Mouse (Mus musculus) left cerebral cortex, adult 9 months (tissue): ENCODE results near the gene Cntnap5c.
A peak's percentile ranks its signal among the peaks of the same experiment; 100 is the strongest.

Source experiments
- DNase-seq, 2 experiments: peaks; one replicate each; pipeline ENCODE4 v3.0.0; 2022; ENCODE audit warnings: low spot score in 2 of 2

The Cntnap5c gene

DNA sequence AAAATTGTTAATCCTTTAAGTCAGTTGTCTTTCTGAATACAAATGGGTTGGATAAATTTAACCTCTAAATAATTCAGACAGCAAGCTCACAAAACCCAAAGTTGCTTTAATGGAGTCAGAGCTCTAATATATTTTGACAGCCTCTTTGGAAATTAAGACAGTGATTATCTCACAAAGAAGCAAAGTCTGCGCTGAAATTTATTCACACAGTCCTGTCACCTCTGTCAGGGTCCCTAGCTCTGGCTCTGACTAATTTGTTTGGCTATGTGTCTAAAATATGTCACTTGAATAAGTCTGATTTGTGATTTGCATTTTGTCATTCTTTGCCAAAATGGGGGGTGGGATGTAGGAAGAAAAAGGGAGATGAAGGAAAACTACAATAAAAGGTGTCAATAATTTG lies 234.0 kb downstream of the Cntnap5c start:
- DNase-seq: no peak

DNA sequence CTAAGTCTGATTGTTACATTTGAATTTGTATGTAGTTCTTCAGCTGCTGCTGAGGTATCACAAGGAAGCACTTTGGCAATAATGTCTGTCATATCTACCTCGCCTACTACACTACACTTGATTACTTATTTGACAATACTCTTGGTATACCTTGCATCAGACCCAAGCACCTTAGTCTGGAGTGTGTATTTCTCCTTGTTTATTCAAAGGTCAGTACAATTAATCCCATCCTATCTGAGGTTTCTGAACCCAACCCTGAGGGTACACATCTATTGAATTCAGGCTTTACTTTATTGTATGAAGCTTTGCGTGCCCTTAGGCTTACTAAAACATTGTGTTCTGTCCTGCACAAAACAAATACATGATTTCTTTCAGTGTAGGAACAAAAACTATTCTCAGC lies 235.1 kb downstream of the Cntnap5c start:
- DNase-seq: no peak

DNA sequence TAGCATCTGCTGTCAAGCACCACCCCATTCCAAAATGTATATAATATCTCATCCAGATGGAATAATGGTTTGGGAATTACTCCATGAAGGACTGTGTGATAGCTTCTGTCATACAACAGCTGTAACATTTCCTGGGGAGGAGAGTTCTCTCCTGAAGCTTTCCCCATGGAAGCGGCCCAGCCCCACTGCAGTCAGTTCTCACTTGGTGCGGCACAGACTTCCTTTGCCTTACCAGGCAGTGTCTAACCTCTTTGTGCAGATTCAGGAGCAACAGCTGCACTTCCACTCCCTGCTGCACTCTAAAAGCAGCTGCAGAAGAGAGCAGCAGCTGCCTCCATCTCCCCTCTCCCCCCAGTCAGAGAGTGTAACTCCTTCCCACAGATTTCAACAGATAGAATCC lies 271.8 kb downstream of the Cntnap5c start:
- no peak for DNase-seq

DNA sequence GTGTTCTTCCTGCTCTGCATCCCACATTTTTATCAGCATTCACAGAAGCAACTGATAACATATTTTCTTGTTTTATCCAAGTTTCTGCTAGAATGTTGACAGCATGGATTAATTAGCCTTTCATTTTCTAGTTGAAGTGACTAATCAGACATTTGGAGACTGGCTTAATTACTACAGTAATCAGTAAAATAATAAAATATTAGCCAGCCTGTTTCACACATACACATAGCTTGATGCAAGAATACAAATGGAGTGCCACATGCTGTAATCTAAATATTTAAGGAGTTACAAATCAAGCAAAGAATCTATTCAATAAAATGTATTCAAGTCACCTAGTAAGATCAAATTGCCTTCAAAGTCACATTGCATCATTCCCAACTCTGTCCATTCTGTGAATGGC lies 275.8 kb downstream of the Cntnap5c start:
- DNase-seq: no peak

DNA sequence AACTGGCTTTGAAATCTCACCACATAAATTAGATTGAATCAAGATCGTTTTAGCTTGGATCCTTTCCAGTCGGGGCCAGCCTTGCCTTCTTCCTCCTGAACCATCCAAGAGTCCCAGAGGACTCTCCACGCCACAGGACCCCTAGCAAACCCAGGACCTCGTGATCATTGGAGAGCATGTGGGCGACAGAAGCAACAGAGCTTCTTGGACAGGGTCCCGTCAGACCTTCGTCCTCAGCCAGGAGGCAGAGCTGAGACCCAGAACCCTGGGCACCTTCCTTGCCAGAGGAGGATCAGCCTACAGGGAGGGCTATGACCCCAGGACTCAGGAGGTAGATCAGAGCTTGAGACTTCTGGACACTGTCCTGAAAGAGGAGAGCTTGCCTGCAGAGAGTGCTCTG lies 300.5 kb downstream of the Cntnap5c start:
- no peak for DNase-seq

DNA sequence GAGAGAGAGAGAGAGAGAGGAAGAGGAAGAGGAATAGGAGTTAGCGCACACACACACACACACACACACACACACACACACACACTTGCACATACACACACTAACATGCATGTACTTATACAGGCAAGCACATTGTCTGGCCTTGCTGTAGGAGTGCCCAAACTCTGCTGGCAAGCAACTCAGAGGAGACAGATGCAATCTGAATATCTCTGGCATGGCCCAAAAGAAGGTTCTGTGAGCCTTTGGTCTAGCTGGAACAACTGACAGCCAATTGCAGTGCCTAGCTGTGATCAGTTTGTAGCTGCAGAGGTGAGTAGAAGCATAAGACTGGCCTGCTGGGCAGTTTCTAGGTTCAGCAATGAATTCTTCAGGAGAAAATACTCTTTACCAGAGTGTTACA lies 313.3 kb downstream of the Cntnap5c start:
- DNase-seq: peak in 1 of 2 experiments; percentile 7

DNA sequence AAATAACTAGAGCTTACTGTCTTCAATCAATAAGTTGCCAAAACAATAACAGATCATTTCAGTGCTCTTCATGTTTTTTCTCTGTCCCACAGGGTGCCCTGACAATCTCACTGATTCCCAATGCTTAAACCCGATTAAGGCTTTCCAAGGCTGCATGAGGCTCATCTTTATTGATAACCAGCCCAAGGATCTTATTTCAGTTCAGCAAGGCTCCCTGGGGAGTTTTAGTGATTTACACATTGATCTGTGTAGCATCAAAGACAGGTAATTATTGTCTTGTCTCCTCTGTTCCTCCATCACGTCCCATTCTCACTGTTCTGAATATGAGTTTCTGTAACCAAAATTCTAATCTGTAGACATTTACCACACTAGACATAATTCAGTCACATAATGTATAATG lies 335.1 kb downstream of the Cntnap5c start:
- DNase-seq: no peak

DNA sequence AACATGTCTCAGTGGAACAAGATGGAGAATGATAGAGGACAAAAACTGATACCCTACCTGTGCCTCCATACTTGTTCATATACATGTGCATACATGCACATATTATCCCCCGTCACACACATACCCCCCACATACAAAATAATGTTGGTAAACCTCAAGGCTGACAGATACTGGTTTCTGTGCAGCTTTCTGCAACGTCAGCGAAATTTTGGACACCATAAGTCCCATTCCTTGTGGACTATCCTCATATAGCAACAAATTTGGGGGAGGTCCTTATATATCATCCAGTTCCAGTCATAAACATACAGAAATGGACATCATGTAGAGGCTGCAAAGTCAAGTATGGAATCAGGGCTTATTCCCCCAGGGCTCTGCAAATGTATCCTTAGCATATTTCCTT lies 338.5 kb downstream of the Cntnap5c start:
- no peak for DNase-seq

DNA sequence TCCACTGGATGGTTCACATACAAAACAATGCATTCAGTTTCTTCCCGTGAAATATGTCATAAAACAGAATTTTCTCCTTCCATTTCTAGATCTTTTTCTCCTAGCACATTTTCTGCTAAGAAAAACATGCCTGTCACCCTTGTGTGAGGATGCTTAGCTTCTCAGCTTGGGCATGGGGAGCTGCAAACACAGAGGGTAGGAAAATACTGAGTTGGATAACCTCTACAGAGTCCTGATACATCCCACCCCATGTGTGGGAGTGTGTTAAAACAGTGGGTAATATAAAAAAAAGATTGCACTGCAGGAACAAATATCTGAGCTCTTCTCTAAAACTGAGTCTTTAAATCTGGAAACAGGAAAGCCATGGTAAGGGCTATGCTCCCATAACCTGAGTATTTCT lies 339.0 kb downstream of the Cntnap5c start:
- peak in 1 of 2 experiments; percentile 7 for DNase-seq

DNA sequence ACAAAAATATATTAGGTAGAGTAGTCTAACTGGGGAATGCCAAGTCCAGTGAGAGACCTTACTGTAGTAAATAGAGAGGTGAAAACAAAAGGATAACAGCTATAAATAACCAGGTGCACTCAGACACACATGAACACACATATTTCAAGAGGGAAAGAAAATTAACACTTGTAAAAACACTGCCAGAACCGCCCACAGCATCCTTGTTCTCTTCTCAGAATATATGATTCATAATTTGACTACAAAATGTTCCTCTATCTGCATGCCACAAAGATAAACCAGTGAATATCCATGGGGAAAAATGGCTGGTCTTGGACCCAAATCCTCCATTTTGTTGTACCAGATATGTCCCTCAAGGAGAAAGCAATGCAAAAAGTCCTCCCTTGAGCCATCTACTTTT lies 417.8 kb downstream of the Cntnap5c start:
- peak; percentile 45 to 72 for DNase-seq

DNA sequence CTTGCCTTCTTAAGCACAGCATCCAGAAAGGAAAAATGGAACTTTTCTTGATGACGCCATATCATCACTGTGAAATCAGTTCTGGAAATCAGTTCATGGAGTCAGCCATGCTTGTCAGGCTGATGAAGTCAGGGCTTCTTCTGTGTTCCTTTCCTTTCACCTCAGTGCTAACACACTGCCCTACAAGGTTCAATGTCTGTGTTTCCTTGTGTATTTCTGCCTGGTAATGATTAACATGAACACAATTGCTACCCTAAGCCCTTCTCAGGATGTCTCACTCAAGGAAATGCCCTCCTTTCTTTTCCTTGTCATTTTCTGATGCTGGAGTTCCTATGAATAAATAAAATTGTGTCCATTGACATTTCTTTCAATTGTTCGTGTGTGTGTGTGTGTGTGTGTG lies 431.8 kb downstream of the Cntnap5c start:
- no peak for DNase-seq

DNA sequence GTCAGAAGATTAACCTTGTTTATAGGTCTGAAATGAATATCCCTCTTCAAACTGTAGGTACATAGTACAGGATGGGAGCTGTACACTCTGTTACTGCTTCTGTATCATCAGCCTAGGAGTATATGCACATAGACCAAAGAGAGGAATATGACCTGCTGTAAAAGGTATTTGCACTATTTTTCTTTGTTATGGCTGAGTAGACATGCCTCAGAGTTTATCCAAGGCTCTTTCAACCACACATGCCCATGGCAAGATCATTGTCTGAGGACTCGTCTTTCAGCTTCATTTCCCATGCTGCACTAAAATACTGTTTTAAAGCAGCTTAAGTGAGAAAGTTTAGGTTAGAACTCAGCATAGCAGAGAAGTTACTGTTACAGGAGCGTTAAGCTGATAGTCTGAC lies 498.7 kb downstream of the Cntnap5c start:
- DNase-seq: no peak

DNA sequence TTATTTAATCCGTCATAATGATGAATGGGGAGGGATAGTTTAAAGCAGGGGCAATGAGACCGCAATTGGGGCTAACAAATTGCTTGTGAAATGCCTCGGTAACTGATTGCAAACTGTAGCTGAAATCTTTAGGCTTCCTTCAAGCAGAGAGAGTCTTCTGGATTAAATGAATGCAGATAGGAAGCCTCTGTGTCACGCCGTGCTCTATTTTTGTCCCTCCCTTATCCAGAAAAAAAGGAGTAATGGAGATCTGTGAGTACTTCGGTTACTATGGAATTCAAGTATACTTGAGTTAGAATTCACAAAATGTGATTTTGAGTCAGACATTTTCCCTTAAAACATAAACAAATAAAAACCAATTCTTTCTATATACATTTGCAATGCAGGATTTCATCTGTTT lies 581.9 kb downstream of the Cntnap5c start:
- DNase-seq: no peak

DNA sequence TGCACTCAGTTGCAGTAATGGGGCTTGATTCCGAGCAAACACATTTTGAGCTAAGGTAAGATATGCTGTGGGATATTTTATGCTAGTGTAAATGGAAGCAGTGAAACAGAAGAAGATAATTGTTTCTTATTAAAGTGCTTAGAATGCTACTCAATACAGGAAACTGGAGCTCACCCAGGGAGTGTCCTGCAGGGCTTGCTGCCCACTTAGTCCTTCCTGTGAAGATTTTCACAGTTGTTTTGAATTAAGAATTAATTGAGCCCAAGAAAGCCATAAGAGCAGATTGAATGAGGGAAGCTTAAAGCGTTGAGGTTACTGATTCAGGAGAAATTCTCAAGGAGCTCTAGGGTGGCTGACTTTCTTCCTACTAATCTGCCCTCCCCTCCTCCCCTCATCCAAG lies 586.9 kb downstream of the Cntnap5c start:
- DNase-seq: no peak

DNA sequence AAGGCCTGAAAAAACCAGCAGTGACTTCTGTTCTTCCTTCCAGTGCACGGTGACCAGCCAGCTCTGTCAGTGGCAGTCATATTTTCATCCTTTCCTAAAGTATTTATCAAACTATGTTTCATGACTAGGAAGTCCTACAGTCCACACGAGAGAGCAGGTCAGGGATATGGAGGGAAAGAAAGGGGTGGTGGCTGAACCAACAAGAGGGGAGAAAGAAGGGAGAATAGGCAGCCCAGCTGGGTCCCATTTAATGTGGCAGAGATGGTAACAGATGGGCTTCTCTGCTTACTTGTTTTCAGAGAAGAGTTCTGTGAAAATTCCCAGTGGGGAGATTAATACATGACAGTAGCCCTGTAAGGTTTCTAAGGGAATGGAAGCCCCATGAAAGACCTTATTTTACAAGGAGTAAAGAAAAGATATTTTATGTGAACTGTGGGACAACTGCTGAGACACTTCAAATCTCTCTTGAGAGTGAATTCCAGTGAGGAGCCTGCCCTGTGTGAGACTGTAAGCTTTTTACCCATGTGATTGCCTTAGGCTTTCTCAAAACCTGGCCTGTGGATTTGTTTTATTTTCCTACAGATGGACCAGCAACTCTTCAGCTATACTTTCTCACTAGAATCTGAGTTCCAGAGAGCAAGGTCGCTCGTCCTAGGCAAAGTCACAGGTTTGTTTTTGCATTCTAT lies 594.4 kb downstream of the Cntnap5c start:
- no peak for DNase-seq

DNA sequence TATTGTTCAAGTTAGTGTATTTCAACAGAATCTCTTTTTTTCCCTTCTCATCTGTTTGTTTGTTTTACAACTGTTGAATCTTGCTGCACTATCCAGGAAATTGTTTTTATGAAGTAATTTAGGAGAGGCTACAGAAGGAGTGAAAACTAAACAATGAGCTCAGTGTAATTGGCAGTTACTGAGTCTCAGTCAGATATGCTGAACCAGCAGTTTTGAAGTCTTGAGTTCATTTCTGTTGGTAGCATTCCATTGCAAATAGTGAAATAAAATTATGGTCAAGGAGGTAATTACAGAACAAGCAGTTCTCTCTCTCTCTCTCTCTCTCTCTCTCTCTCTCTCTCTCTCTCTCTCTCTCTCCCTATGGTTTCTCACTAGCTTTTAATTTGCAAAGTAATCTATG lies 600.7 kb downstream of the Cntnap5c start:
- no peak for DNase-seq

DNA sequence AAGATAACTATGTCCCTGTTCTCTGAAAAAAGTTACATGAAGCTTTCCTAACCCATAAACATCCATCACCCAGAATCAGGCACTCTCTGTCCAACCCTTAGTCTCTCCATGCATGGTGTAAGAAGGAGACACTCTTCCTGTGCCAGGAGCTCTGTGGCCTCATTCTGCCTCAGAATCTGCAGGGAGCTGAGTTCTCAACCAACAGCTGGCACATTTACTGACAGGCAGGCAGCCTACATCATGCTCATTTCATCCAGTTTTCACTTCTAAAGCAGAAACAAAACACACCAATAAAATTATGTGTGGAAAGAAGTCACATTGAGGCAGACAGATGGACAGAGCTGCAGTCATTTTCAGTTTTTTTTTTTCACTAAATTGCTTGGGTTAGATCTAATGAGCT lies 638.4 kb downstream of the Cntnap5c start:
- DNase-seq: peak in 1 of 2 experiments; percentile 1

DNA sequence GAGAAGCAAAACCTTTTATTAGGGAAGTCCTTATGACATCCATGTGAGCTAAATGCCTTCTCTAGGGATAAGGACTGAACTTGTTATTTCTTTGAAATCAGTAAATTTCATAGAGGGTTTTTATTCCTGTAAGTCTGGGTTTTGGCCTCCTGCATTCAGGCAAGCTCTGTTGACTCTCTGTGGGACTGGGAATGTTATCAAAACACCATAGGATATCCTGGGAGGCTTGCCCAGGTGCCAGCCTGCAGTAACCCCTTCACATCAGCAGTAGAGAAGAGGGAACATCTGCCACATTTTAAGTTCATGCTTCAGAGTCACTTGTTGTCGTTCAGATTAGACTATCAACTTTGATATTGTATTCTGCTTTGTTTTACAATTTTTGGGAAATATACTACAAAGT lies 639.4 kb downstream of the Cntnap5c start:
- no peak for DNase-seq

DNA sequence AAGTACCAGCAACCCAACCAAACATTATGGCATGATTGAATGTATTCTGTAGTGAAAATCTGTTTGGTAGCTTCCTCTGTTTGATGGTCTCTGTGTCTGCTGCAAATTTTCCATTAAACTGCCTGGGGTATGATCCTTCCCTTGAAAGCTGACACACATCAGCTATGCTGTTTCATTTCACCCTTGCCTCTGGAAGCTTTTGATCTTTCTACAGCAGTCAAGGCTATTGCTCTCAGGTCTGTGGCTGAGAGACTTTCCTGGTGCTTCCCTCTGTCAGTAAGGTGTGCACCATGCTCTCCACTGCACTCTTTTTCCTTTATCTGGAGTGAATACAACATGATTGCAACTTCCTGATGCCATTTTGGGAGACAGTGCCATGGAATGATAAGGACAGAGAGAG lies 668.1 kb downstream of the Cntnap5c start:
- DNase-seq: no peak
